Mouse (Mus musculus) stomach, postnatal 0 days (tissue): ENCODE data around the gene Zfp846. TPM values are rescaled to one million over a fixed set of nuclear protein-coding genes. Genes with fewer than 3 reads are reported as not detected.

ENCODE experiments used
- ATAC-seq: fragments of 200-750 bp; cut with Nextera tagmentation; 2 replicates; pipeline ENCODE4 v1.8.0; 2017; ENCODE audit not compliant: low FRiP score, low TSS enrichment
- DNase-seq: peaks from one replicate; pipeline ENCODE4 v3.0.0-alpha.2; 2016; ENCODE audit warnings: low spot score
- H3K27ac ChIP-seq: fragments of 300-500 bp; sonication (generic); replicated peaks from 2 replicates; pipeline ENCODE4 v1.5.1; 2014; ENCODE audit warnings: mild to moderate bottlenecking, control low read depth
- H3K27me3 ChIP-seq: fragments of 300-500 bp; sonication (generic); 2 replicates; pipeline ENCODE4 v1.6.1; 2014; ENCODE audit warnings: low read length; ENCODE audit not compliant: control insufficient read depth, insufficient read depth
- H3K36me3 ChIP-seq: fragments of 300-500 bp; sonication (generic); 2 replicates; pipeline ENCODE4 v1.6.1; 2014; ENCODE audit warnings: low read length, mixed read lengths; ENCODE audit not compliant: control insufficient read depth, insufficient read depth
- H3K4me1 ChIP-seq: fragments of 300-500 bp; sonication (generic); replicated peaks from 2 replicates; pipeline ENCODE4 v1.6.1; 2014; ENCODE audit warnings: antibody characterized with exemption; ENCODE audit not compliant: control insufficient read depth, insufficient read depth
- H3K4me2 ChIP-seq: fragments of 300-500 bp; sonication (generic); replicated peaks from 2 replicates; pipeline ENCODE4 v1.6.1; 2014; ENCODE audit warnings: low read depth, mild to moderate bottlenecking, control low read depth, moderate library complexity
- H3K4me3 ChIP-seq: fragments of 300-500 bp; sonication (generic); 2 replicates; pipeline ENCODE4 v1.5.1; 2014; ENCODE audit warnings: low read depth, low read length, control low read depth
- H3K9ac ChIP-seq: fragments of 300-500 bp; sonication (generic); 2 replicates; pipeline ENCODE4 v1.6.1; 2014; ENCODE audit warnings: mild to moderate bottlenecking, low read length, control low read depth, mixed read lengths
- H3K9me3 ChIP-seq: fragments of 300-500 bp; sonication (generic); 2 replicates; pipeline ENCODE4 v1.6.1; 2016; ENCODE audit warnings: low read length; ENCODE audit not compliant: control insufficient read depth
- CTCF ChIP-seq: IDR thresholded peaks from 2 replicates; pipeline ENCODE4 v1.5.1; 2016; ENCODE audit warnings: antibody characterized with exemption, low read depth, mild to moderate bottlenecking, moderate library complexity
- EP300 ChIP-seq: optimal IDR thresholded peaks from 2 replicates; pipeline ENCODE3; 2016; ENCODE audit warnings: antibody characterized with exemption
- WGBS: fragments of 180-500 bp; shearing (Covaris S2); extraction: QIAGEN DNeasy Blood & Tissue Kit; methylation state at CpG from one replicate; pipeline ENCODE4 v1.1.7; 2014; 5-methylcytosine and 5-hydroxymethylcytosine counted together
- polyA plus RNA-seq: library from polyadenylated mRNA; unstranded; fragments of >200 nt; fragmentation: Nextera tagmentation; extraction: Ambion mirVana; gene quantifications from 2 replicates; pipeline ENCODE4 v1.2.1, GENCODE M21; 2015

The Zfp846 gene
- polyA plus RNA-seq, 1 experiment from 2014 or later = 6.9 TPM

DNA sequence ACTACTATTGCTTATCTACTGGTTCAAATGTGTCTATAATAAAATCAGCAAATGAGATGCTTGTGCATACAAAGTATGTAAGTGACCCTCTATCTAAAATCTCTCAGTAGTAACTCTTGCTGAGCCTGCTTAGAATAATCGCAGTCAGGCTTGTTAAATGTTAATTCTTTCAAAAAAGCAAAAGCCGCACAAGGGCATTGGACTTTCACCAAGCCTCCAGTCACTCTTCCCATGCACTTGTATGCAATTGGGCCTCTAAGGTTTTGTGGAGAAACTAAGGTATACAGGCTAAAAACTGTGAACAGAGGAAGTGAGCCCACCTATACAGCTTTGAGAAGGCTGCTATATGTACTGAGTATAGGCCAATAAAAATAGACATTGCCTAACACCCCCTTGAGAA, 4.5 kb upstream of the Zfp846 start:
- DNase-seq = no peak
- Histone ChIP-seq H3K27me3 (no peaks in the 10 kb centered on the region), H3K4me2 (no peak overlapping the region), H3K36me3 (no peaks in the 10 kb centered on the region), H3K27ac (no peak overlapping the region), H3K9me3 (no peaks in the 10 kb centered on the region), H3K4me1 (no peaks in the 10 kb centered on the region), H3K4me3 (no peak overlapping the region), H3K9ac (no peak overlapping the region)
- WGBS = 79% methylated on average over 2 of the region's 2 CpGs
- no peak for ATAC-seq
- TF ChIP-seq EP300 (no peak), CTCF (no peak)

GRCm38 (mm10) chr9:20601270-20601669, 20.2 kb downstream of the Zfp846 start:
- H3K4me3 ChIP-seq = no peak overlapping the region
- H3K27me3 ChIP-seq = no peaks in the 10 kb centered on the region
- peaks cover 3% of the 10 kb centered on the region; the same call in 1 of the 2 replicates for H3K36me3 ChIP-seq
- no peak overlapping the region for H3K4me2 ChIP-seq
- no peaks in the 10 kb centered on the region for H3K9me3 ChIP-seq
- ATAC-seq (no peak), DNase-seq (no peak)
- TF ChIP-seq CTCF (no peak), EP300 (no peak)
- no peaks in the 10 kb centered on the region for H3K4me1 ChIP-seq
- H3K27ac ChIP-seq = no peak overlapping the region
- 78% methylated on average over 6 of the region's 6 CpGs for WGBS
- no peak overlapping the region for H3K9ac ChIP-seq

- no peak for DNase-seq
- 97% methylated on average over 1 of the region's 1 CpGs for WGBS
These were observed 25.2 kb downstream of the Zfp846 start for GRCm38 (mm10) chr9:20606269-20606668.

GRCm38 (mm10) chr9:20607100-20607974, 26.2 kb downstream of the Zfp846 start:
- H3K9me3 ChIP-seq = no peaks in the 10 kb centered on the region
- H3K4me2 ChIP-seq = peak overlapping the region; percentile 76
- ATAC-seq = peak; percentile 95
- no peaks in the 10 kb centered on the region for H3K36me3 ChIP-seq
- under 1% methylated on average over 57 of the region's 57 CpGs for WGBS
- peak overlapping the region; percentile 84 for H3K9ac ChIP-seq
- H3K4me1 ChIP-seq = no peaks in the 10 kb centered on the region; the same call in 1 of the 2 replicates
- no peak for TF ChIP-seq CTCF
- no peak for TF ChIP-seq EP300
- peak; percentile 89 for DNase-seq
- no peaks in the 10 kb centered on the region for H3K27me3 ChIP-seq
- H3K4me3 ChIP-seq = peak overlapping the region; percentile 64
- peak overlapping the region; percentile 98 for H3K27ac ChIP-seq

More at GRCm38 (mm10) chr9:20606269-20606668, 25.2 kb downstream of the Zfp846 start:
- Histone ChIP-seq H3K4me3 (no peak overlapping the region), H3K9ac (no peak overlapping the region), H3K4me2 (no peak overlapping the region), H3K4me1 (no peaks in the 10 kb centered on the region; the same call in 1 of the 2 replicates), H3K36me3 (no peaks in the 10 kb centered on the region), H3K27me3 (no peaks in the 10 kb centered on the region), H3K27ac (no peak overlapping the region), H3K9me3 (no peaks in the 10 kb centered on the region)
- TF ChIP-seq EP300 (no peak), CTCF (no peak)
- ATAC-seq = no peak

DNA sequence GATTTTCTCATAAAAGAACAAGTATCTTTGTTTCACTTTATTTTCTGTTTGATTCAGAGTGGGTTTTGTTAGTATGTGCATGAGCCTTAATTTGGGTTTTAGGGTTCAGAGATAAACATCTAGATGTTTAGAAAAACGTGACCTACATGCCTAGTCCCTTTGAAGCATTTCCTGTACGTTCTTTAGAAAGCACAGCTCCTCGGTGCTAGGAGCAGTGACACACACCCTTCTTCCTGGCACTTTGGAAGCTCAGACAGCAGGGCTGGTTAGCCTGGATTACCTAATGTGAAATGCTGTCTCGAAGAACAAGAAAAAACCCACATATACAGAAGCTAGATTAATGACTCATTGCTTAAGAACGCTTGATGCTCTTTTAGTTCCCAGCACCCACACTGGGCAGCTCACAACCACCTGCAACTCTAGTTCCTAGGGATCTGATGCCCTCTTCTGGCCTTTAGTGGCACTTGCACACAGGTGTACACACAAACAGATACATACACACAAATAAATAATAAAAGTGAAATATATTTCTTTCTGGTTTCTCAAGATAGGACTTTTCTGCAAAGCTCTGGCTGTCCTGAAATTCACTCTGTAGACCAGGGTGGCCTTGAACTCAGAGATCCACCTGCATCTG, 28.9 kb downstream of the Zfp846 start:
- no peak for ATAC-seq
- Histone ChIP-seq H3K4me1 (no peaks in the 10 kb centered on the region; the same call in 1 of the 2 replicates), H3K27me3 (no peaks in the 10 kb centered on the region), H3K27ac (no peak overlapping the region), H3K4me3 (no peak overlapping the region), H3K9me3 (no peaks in the 10 kb centered on the region), H3K9ac (no peak overlapping the region), H3K4me2 (no peak overlapping the region), H3K36me3 (no peaks in the 10 kb centered on the region)
- no peak for TF ChIP-seq EP300
- TF ChIP-seq CTCF = 0 out of 2 replicates have a peak, but pooled peaks have one; percentile 14
- DNase-seq = no peak
- 79% methylated on average over 5 of the region's 5 CpGs for WGBS
